Mouse (Mus musculus): ENCODE measurements around the gene Gadl1. TPM values are rescaled to one million over a fixed set of nuclear protein-coding genes. Genes with fewer than 3 reads are reported as not detected.

The Gadl1 gene
- total and polyA plus RNA-seq, 3 experiments = 0.13 TPM; not detected in 2

DNA sequence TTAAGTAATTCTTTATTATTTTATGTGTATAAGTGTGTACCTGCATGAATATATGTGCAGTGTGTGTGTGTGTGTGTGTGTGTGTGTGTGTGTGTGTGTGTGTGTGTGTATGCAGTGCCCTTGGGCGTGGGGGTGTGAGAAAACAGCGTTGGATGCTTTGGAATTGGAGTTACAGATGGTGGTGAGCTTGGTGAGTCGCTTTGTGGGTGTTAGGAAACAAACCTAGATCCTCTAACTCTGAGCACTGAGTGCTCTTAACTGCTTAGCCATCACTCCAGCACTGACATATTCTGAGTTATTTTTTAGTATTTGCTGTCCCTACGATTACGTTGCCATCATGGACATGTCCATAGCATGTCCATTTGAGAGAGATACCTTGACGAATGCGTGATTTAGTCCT, 206.6 kb downstream of the Gadl1 start:
- dilution Hi-C loops (cut with MboI; ENCODE audit: extremely low pct_ligation_motif_present, extremely low pct_unique_long_range_greater_than_20kb, low sequenced_read_pairs) (no loop called here), in situ Hi-C loops (cut with MboI; ENCODE audit: low pct_ligation_motif_present, low pct_unique_long_range_greater_than_20kb, low sequenced_read_pairs) (no loop called here)
- Histone ChIP-seq H3K4me1 (ENCODE audit: control insufficient read depth in 1 of 2, insufficient read depth in 2 of 2) (peaks cover 11 to 21% of the 10 kb centered on the region in 2 experiments), H3K36me3 (replicated peaks in 1 of 2; ENCODE audit: control insufficient read depth in 1 of 2, insufficient read depth in 1 of 2, low read length in 1 of 2) (peaks cover 83 to 90% of the 10 kb centered on the region in 2 experiments), H3K27ac (ENCODE audit: insufficient read depth, low read depth) (no peak overlapping the region), H3K27me3 (replicated peaks) (no peaks in the 10 kb centered on the region), H3K4me2 (ENCODE audit: insufficient read depth, low read depth, poor library complexity, severe bottlenecking) (no peak overlapping the region), H3K9ac (ENCODE audit: insufficient read depth, low read depth) (no peak overlapping the region), H3K4me3 (replicated peaks in 1 of 3; ENCODE audit: low read depth in 2 of 3, low read length in 2 of 3, poor library complexity in 1 of 3) (no peak overlapping the region), H3K79me2 (replicated peaks; ENCODE audit: control insufficient read depth, extremely low read depth, insufficient read depth, poor library complexity, severe bottlenecking) (peaks cover 2% of the 10 kb centered on the region), H3K9me3 (replicated peaks; ENCODE audit: low read length) (no peaks in the 10 kb centered on the region)
- TF ChIP-seq HCFC1 (IDR thresholded peaks at IDR 0.05; ENCODE audit: low read depth, low read length) (no peak), USF2 (conservative IDR thresholded peaks at IDR 0.05; ENCODE audit: low read depth, low read length) (no peak), TBP (conservative IDR thresholded peaks at IDR 0.05; ENCODE audit: low read depth, low read length) (no peak), MAZ (IDR thresholded peaks at IDR 0.05; ENCODE audit: low read depth, low read length) (no peak), EP300 (IDR thresholded peaks at IDR 0.05; ENCODE audit: low read length) (no peak), MAX (IDR thresholded peaks at IDR 0.05; ENCODE audit: low read length) (no peak), CHD1 (IDR thresholded peaks at IDR 0.05; ENCODE audit: low read depth, low read length) (no peak), CTCF (conservative IDR thresholded peaks at IDR 0.05 in 1 of 2, IDR thresholded peaks at IDR 0.05 in 1 of 2; ENCODE audit: low read depth in 2 of 2, low read length in 2 of 2) (no peak), MYC (IDR thresholded peaks at IDR 0.05; ENCODE audit: low read depth, low read length) (no peak)
- no peak for DNase-seq (ENCODE audit: extremely low read depth)

DNA sequence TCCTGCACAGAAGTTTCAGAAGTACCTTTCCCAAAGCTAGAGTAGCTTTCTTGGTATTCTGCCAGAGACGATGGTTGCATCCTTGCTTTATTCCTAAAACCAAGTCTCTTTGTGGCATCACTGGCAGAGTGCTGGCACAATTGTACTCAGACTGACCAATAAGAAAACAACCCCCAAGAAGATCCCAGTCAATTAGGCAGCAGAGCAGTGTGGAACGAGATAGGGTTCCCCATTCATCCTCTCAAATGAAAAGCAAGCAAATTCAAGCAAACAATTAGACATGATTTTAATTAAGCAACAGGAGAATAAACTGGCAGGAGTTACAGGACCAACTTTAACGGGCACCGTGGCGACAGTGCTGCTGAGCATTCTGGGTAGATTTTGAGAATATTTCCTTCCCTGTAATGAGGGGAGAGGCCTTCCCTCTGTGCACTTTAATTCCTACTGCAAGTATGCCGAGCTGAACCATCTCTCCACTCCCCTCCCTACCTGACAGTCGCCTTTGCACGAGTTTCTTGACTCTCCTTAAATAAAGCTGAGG, 209.1 kb downstream of the Gadl1 start:
- no peaks in the 10 kb centered on the region for H3K9me3 ChIP-seq (replicated peaks; ENCODE audit: low read length)
- in situ Hi-C loops (cut with MboI; ENCODE audit: low pct_ligation_motif_present, low pct_unique_long_range_greater_than_20kb, low sequenced_read_pairs) = no loop called here
- H3K27ac ChIP-seq (ENCODE audit: insufficient read depth, low read depth) = no peak overlapping the region
- H3K4me2 ChIP-seq (ENCODE audit: insufficient read depth, low read depth, poor library complexity, severe bottlenecking) = no peak overlapping the region
- dilution Hi-C loops (cut with MboI; ENCODE audit: extremely low pct_ligation_motif_present, extremely low pct_unique_long_range_greater_than_20kb, low sequenced_read_pairs) = no loop called here
- no peaks in the 10 kb centered on the region for H3K27me3 ChIP-seq (replicated peaks)
- peaks cover 3% of the 10 kb centered on the region; the same call in 1 of the 2 replicates for H3K79me2 ChIP-seq (replicated peaks; ENCODE audit: control insufficient read depth, extremely low read depth, insufficient read depth, poor library complexity, severe bottlenecking)
- H3K36me3 ChIP-seq (replicated peaks in 1 of 2; ENCODE audit: control insufficient read depth in 1 of 2, insufficient read depth in 1 of 2, low read length in 1 of 2) = peaks cover 81 to 89% of the 10 kb centered on the region in 2 experiments
- no peak overlapping the region for H3K4me3 ChIP-seq (replicated peaks in 1 of 3; ENCODE audit: low read depth in 2 of 3, low read length in 2 of 3, poor library complexity in 1 of 3)
- H3K9ac ChIP-seq (ENCODE audit: insufficient read depth, low read depth) = no peak overlapping the region
- peaks cover 12 to 39% of the 10 kb centered on the region in 2 experiments for H3K4me1 ChIP-seq (ENCODE audit: control insufficient read depth in 1 of 2, insufficient read depth in 2 of 2)
- TF ChIP-seq JUND (conservative IDR thresholded peaks at IDR 0.05; ENCODE audit: low read depth, low read length) (no peak), MAFK (IDR thresholded peaks at IDR 0.05; ENCODE audit: insufficient replicate concordance, low read length) (no peak)
- no peak for DNase-seq (ENCODE audit: extremely low read depth)

DNA sequence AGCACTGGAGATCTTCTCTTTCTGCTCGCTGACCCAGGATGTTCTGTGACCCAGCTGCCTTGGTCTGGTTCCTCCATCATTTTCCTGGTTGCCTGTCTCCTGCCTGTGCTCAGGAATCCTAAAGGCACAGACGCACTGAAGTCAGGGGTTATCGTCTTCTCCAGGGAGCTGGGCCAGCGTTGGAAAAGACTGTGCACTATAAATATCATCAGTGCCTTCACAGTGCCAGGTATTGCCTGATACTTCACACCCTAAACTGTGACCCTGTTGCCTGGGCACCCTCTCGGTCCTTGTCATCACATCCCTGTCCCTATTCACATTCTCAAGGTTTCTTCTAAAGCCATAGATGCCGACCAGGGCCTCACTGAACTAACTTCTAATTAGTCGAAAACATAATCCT, 210.7 kb downstream of the Gadl1 start:
- TF ChIP-seq MYC (IDR thresholded peaks at IDR 0.05; ENCODE audit: low read depth, low read length) (no peak), JUN (IDR thresholded peaks at IDR 0.05; ENCODE audit: insufficient read depth, low read depth, low read length) (no peak), NRF1 (IDR thresholded peaks at IDR 0.05; ENCODE audit: low read depth, low read length) (no peak), ZNF384 (IDR thresholded peaks at IDR 0.05; ENCODE audit: low read depth, low read length) (no peak), UBTF (IDR thresholded peaks at IDR 0.05; ENCODE audit: low read depth, low read length) (no peak), ETS1 (conservative IDR thresholded peaks at IDR 0.05; ENCODE audit: low read depth, low read length) (no peak), RCOR1 (conservative IDR thresholded peaks at IDR 0.05; ENCODE audit: low read depth, low read length) (no peak), ELF1 (IDR thresholded peaks at IDR 0.05; ENCODE audit: low read depth, low read length) (no peak)
- dilution Hi-C loops (cut with MboI; ENCODE audit: extremely low pct_ligation_motif_present, extremely low pct_unique_long_range_greater_than_20kb, low sequenced_read_pairs) = no loop called here
- H3K36me3 ChIP-seq (replicated peaks in 1 of 2; ENCODE audit: control insufficient read depth in 1 of 2, insufficient read depth in 1 of 2, low read length in 1 of 2) = peaks cover 87 to 92% of the 10 kb centered on the region in 2 experiments

More for the DNA sequence above, 210.7 kb downstream of the Gadl1 start:
- H3K79me2 ChIP-seq (replicated peaks; ENCODE audit: control insufficient read depth, extremely low read depth, insufficient read depth, poor library complexity, severe bottlenecking) = peaks cover 5% of the 10 kb centered on the region; the same call in 1 of the 2 replicates
- no peak overlapping the region for H3K4me2 ChIP-seq (ENCODE audit: insufficient read depth, low read depth, poor library complexity, severe bottlenecking)
- no peak overlapping the region for H3K4me3 ChIP-seq (replicated peaks in 1 of 3; ENCODE audit: low read depth in 2 of 3, low read length in 2 of 3, poor library complexity in 1 of 3)
- DNase-seq (ENCODE audit: extremely low read depth) = no peak
- H3K4me1 ChIP-seq (ENCODE audit: control insufficient read depth in 1 of 2, insufficient read depth in 2 of 2) = peaks cover 10 to 39% of the 10 kb centered on the region in 2 experiments
- in situ Hi-C loops (cut with MboI; ENCODE audit: low pct_ligation_motif_present, low pct_unique_long_range_greater_than_20kb, low sequenced_read_pairs) = no loop called here
- H3K9ac ChIP-seq (ENCODE audit: insufficient read depth, low read depth) = no peak overlapping the region
- H3K9me3 ChIP-seq (replicated peaks; ENCODE audit: low read length) = no peaks in the 10 kb centered on the region
- no peaks in the 10 kb centered on the region for H3K27me3 ChIP-seq (replicated peaks)
- H3K27ac ChIP-seq (ENCODE audit: insufficient read depth, low read depth) = no peak overlapping the region
